Mouse (Mus musculus): Measurements from ENCODE around the gene Nckap1l. TPM values are rescaled to one million over a fixed set of nuclear protein-coding genes. Genes with fewer than 3 reads are reported as not detected.

Gene Nckap1l
- polyA plus RNA-seq, 1 experiment from 2014 or later, result 316 TPM

GRCm38 (mm10) chr15:103513621-103514031 lies 60.0 kb downstream of the Nckap1l start:
- Histone ChIP-seq H3K27ac (no peak overlapping the region), H3K4me3 (ENCODE audit: inconsistent target) (no peak overlapping the region), H3K79me2 (ENCODE audit: inconsistent target) (no peaks in the 10 kb centered on the region), H3K36me3 (ENCODE audit: inconsistent target) (peaks cover 44% of the 10 kb centered on the region; the same call in 1 of the 2 replicates)
- WGBS (ENCODE audit: missing documents), result 52% methylated on average over 7 of the region's 7 CpGs

GRCm38 (mm10) chr15:103514119-103514518 lies 60.5 kb downstream of the Nckap1l start:
- Histone ChIP-seq H3K79me2 (ENCODE audit: inconsistent target) (no peaks in the 10 kb centered on the region), H3K4me3 (ENCODE audit: inconsistent target) (no peak overlapping the region), H3K36me3 (ENCODE audit: inconsistent target) (peaks cover 39% of the 10 kb centered on the region; the same call in 1 of the 2 replicates), H3K27ac (no peak overlapping the region)
- 22% methylated on average over 10 of the region's 10 CpGs for WGBS (ENCODE audit: missing documents)

GRCm38 (mm10) chr15:103514914-103515313 lies 61.3 kb downstream of the Nckap1l start:
- WGBS (ENCODE audit: missing documents), result 65% methylated on average over 3 of the region's 3 CpGs
- no peaks in the 10 kb centered on the region for H3K79me2 ChIP-seq (ENCODE audit: inconsistent target)
- H3K36me3 ChIP-seq (ENCODE audit: inconsistent target), result peaks cover 39% of the 10 kb centered on the region
- H3K27ac ChIP-seq, result no peak overlapping the region
- H3K4me3 ChIP-seq (ENCODE audit: inconsistent target), result no peak overlapping the region

GRCm38 (mm10) chr15:103518600-103519385 lies 65.2 kb downstream of the Nckap1l start:
- Histone ChIP-seq H3K79me2 (ENCODE audit: inconsistent target) (no peaks in the 10 kb centered on the region), H3K36me3 (ENCODE audit: inconsistent target) (peaks cover 45% of the 10 kb centered on the region), H3K27ac (no peak overlapping the region), H3K4me3 (ENCODE audit: inconsistent target) (no peak overlapping the region)
- 86% methylated on average over 3 of the region's 5 CpGs for WGBS (ENCODE audit: missing documents)

GRCm38 (mm10) chr15:103519386-103520378 lies 66.1 kb downstream of the Nckap1l start:
- 83% methylated on average over 4 of the region's 4 CpGs for WGBS (ENCODE audit: missing documents)
- Histone ChIP-seq H3K4me3 (ENCODE audit: inconsistent target) (no peak overlapping the region), H3K27ac (no peak overlapping the region), H3K36me3 (ENCODE audit: inconsistent target) (peaks cover 54% of the 10 kb centered on the region), H3K79me2 (ENCODE audit: inconsistent target) (no peaks in the 10 kb centered on the region)

GRCm38 (mm10) chr15:103522458-103523099 lies 69.0 kb downstream of the Nckap1l start:
- peaks cover 74% of the 10 kb centered on the region for H3K36me3 ChIP-seq (ENCODE audit: inconsistent target)
- H3K79me2 ChIP-seq (ENCODE audit: inconsistent target), result no peaks in the 10 kb centered on the region
- H3K4me3 ChIP-seq (ENCODE audit: inconsistent target), result no peak overlapping the region
- H3K27ac ChIP-seq, result no peak overlapping the region
- WGBS (ENCODE audit: missing documents), result 73% methylated on average over 3 of the region's 3 CpGs

GRCm38 (mm10) chr15:103523156-103523555 lies 69.6 kb downstream of the Nckap1l start:
- no peaks in the 10 kb centered on the region for H3K79me2 ChIP-seq (ENCODE audit: inconsistent target)
- no peak overlapping the region for H3K4me3 ChIP-seq (ENCODE audit: inconsistent target)
- no peak overlapping the region for H3K27ac ChIP-seq
- H3K36me3 ChIP-seq (ENCODE audit: inconsistent target), result peaks cover 79% of the 10 kb centered on the region
- 100% methylated on average over 3 of the region's 3 CpGs for WGBS (ENCODE audit: missing documents)

- no peak overlapping the region for H3K27ac ChIP-seq
- H3K4me3 ChIP-seq (ENCODE audit: inconsistent target), result no peak overlapping the region
- H3K36me3 ChIP-seq (ENCODE audit: inconsistent target), result peaks cover 44% of the 10 kb centered on the region
- 11% methylated on average over 5 of the region's 5 CpGs for WGBS (ENCODE audit: missing documents)
- no peaks in the 10 kb centered on the region for H3K79me2 ChIP-seq (ENCODE audit: inconsistent target)
Observed at GRCm38 (mm10) chr15:103530372-103530771, 76.8 kb downstream of the Nckap1l start.

GRCm38 (mm10) chr15:103534054-103534620 lies 80.5 kb downstream of the Nckap1l start:
- Histone ChIP-seq H3K36me3 (ENCODE audit: inconsistent target) (peaks cover 8% of the 10 kb centered on the region), H3K4me3 (ENCODE audit: inconsistent target) (no peak overlapping the region), H3K27ac (no peak overlapping the region), H3K79me2 (ENCODE audit: inconsistent target) (no peaks in the 10 kb centered on the region)
- 88% methylated on average over 7 of the region's 7 CpGs for WGBS (ENCODE audit: missing documents)

GRCm38 (mm10) chr15:103535030-103535429 lies 81.4 kb downstream of the Nckap1l start:
- Histone ChIP-seq H3K4me3 (ENCODE audit: inconsistent target) (no peak overlapping the region), H3K36me3 (ENCODE audit: inconsistent target) (peaks cover 5% of the 10 kb centered on the region; the same call in 1 of the 2 replicates), H3K79me2 (ENCODE audit: inconsistent target) (no peaks in the 10 kb centered on the region), H3K27ac (no peak overlapping the region)
- WGBS (ENCODE audit: missing documents), result 97% methylated on average over 2 of the region's 2 CpGs

- peaks cover 4% of the 10 kb centered on the region; the same call in 1 of the 2 replicates for H3K36me3 ChIP-seq (ENCODE audit: inconsistent target)
- no peaks in the 10 kb centered on the region for H3K79me2 ChIP-seq (ENCODE audit: inconsistent target)
- no peak overlapping the region for H3K27ac ChIP-seq
- WGBS (ENCODE audit: missing documents), result 82% methylated on average over 1 of the region's 1 CpGs
- H3K4me3 ChIP-seq (ENCODE audit: inconsistent target), result no peak overlapping the region
Observed at GRCm38 (mm10) chr15:103535786-103536185, 82.2 kb downstream of the Nckap1l start.

- no peaks in the 10 kb centered on the region for H3K36me3 ChIP-seq (ENCODE audit: inconsistent target)
- WGBS (ENCODE audit: missing documents), result 50% methylated on average over 2 of the region's 2 CpGs
- H3K4me3 ChIP-seq (ENCODE audit: inconsistent target), result no peak overlapping the region
- no peaks in the 10 kb centered on the region for H3K79me2 ChIP-seq (ENCODE audit: inconsistent target)
- H3K27ac ChIP-seq, result no peak overlapping the region
Observed at GRCm38 (mm10) chr15:103536456-103536855, 82.9 kb downstream of the Nckap1l start.

- no peak overlapping the region for H3K27ac ChIP-seq
- H3K4me3 ChIP-seq (ENCODE audit: inconsistent target), result no peak overlapping the region
- H3K36me3 ChIP-seq (ENCODE audit: inconsistent target), result no peaks in the 10 kb centered on the region
- 16% methylated on average over 37 of the region's 37 CpGs for WGBS (ENCODE audit: missing documents)
- H3K79me2 ChIP-seq (ENCODE audit: inconsistent target), result no peaks in the 10 kb centered on the region
Observed at GRCm38 (mm10) chr15:103537011-103537821, 83.6 kb downstream of the Nckap1l start.
